Mouse (Mus musculus) CH12.LX (cell line): ENCODE measurements around the gene Sun1. TPM values are rescaled to one million over a fixed set of nuclear protein-coding genes. Genes with fewer than 3 reads are reported as not detected.

ENCODE experiments used
- DNase-seq: peaks from one replicate; pipeline ENCODE4 v3.0.0-alpha.2; 2013; ENCODE audit errors: extremely low read depth
- H3K27ac ChIP-seq: 2 replicates; pipeline ENCODE4 v1.5.1; 2012; ENCODE audit warnings: low read depth, mild to moderate bottlenecking, control low read depth, moderate library complexity; ENCODE audit not compliant: insufficient read depth
- H3K27me3 ChIP-seq: replicated peaks from 2 replicates; pipeline ENCODE3; 2012; ENCODE audit warnings: inconsistent platforms
- H3K36me3 ChIP-seq, 2 experiments: replicated peaks in 1 of 2; 2 replicates each; pipeline versions ENCODE3 to v1.6.1; 2012; ENCODE audit warnings: inconsistent platforms in 1 of 2, low read length in 1 of 2, mild to moderate bottlenecking in 1 of 2, mixed read lengths in 1 of 2, moderate library complexity in 1 of 2; ENCODE audit not compliant: control insufficient read depth in 1 of 2, insufficient read depth in 1 of 2
- H3K4me1 ChIP-seq, 2 experiments: 2 replicates each; pipeline ENCODE4 v1.6.1; 2012; ENCODE audit warnings: inconsistent platforms in 1 of 2, moderate library complexity in 1 of 2; ENCODE audit not compliant: insufficient read depth in 2 of 2, control insufficient read depth in 1 of 2
- H3K4me2 ChIP-seq: 2 replicates; pipeline ENCODE4 v1.6.1; 2012; ENCODE audit warnings: low read depth, mild to moderate bottlenecking, control low read depth; ENCODE audit not compliant: poor library complexity, insufficient read depth, severe bottlenecking
- H3K4me3 ChIP-seq, 3 experiments: fragments of 150-350 bp in 1 of 3; sonication (generic) in 1 of 3; replicated peaks in 1 of 3; 2 replicates each; pipeline versions ENCODE3 to v1.5.1; 2011 to 2012; ENCODE audit warnings: low read depth in 2 of 3, low read length in 2 of 3, mild to moderate bottlenecking in 2 of 3, moderate library complexity in 2 of 3, control low read depth in 1 of 3, improper control_type of control experiment in 1 of 3, inconsistent platforms in 1 of 3, mixed read lengths in 1 of 3; ENCODE audit not compliant: poor library complexity in 1 of 3
- H3K79me2 ChIP-seq: replicated peaks from 2 replicates; pipeline ENCODE4 v1.6.1; 2012; ENCODE audit warnings: mild to moderate bottlenecking, moderate library complexity; ENCODE audit not compliant: control insufficient read depth, poor library complexity, insufficient read depth, severe bottlenecking; ENCODE audit errors: extremely low read depth
- H3K9ac ChIP-seq: 2 replicates; pipeline ENCODE4 v1.6.1; 2012; ENCODE audit warnings: low read depth, mild to moderate bottlenecking, control low read depth, moderate library complexity; ENCODE audit not compliant: insufficient read depth
- H3K9me3 ChIP-seq: replicated peaks from 2 replicates; pipeline ENCODE3; 2012; ENCODE audit warnings: low read length, inconsistent platforms, mixed read lengths
- CHD1 ChIP-seq: IDR thresholded peaks from 2 replicates; pipeline ENCODE4 v1.6.1; 2012; ENCODE audit warnings: low read depth, low read length, improper control_type of control experiment, inconsistent platforms
- CHD2 ChIP-seq: IDR thresholded peaks from 2 replicates; pipeline ENCODE4 v1.6.1; 2011; ENCODE audit warnings: low read length, improper control_type of control experiment
- E2F4 ChIP-seq: IDR thresholded peaks from 2 replicates; pipeline ENCODE4 v1.6.1; 2011; ENCODE audit warnings: low read depth, low read length, improper control_type of control experiment; ENCODE audit not compliant: insufficient replicate concordance
- EP300 ChIP-seq: IDR thresholded peaks from 2 replicates; pipeline ENCODE4 v1.6.1; 2011; ENCODE audit warnings: low read length, improper control_type of control experiment
- GABPA ChIP-seq: IDR thresholded peaks from 2 replicates; pipeline ENCODE4 v1.6.1; 2012; ENCODE audit warnings: low read depth, low read length, improper control_type of control experiment, inconsistent platforms; ENCODE audit not compliant: insufficient replicate concordance
- HCFC1 ChIP-seq: IDR thresholded peaks from 2 replicates; pipeline ENCODE4 v1.6.1; 2012; ENCODE audit warnings: low read depth, mild to moderate bottlenecking, inconsistent platforms, low read length, improper control_type of control experiment
- JUN ChIP-seq: IDR thresholded peaks from 2 replicates; pipeline ENCODE4 v1.6.1; 2011; ENCODE audit warnings: low read depth, mild to moderate bottlenecking, low read length, improper control_type of control experiment, moderate library complexity; ENCODE audit not compliant: insufficient read depth
- MAZ ChIP-seq: IDR thresholded peaks from 2 replicates; pipeline ENCODE4 v1.6.1; 2012; ENCODE audit warnings: low read depth, mild to moderate bottlenecking, inconsistent platforms, low read length, improper control_type of control experiment, moderate library complexity
- MXI1 ChIP-seq: IDR thresholded peaks from 2 replicates; pipeline ENCODE4 v1.6.1; 2011; ENCODE audit warnings: mild to moderate bottlenecking, low read depth, low read length, improper control_type of control experiment
- NELFE ChIP-seq: IDR thresholded peaks from 2 replicates; pipeline ENCODE4 v1.6.1; 2011; ENCODE audit warnings: low read depth, low read length, improper control_type of control experiment
- POLR2A ChIP-seq: IDR thresholded peaks from 2 replicates; pipeline ENCODE4 v1.6.1; 2011; ENCODE audit warnings: low read depth, mild to moderate bottlenecking, improper control_type of control experiment, low read length
- POLR2AphosphoS2 ChIP-seq: IDR thresholded peaks from 2 replicates; pipeline ENCODE4 v1.6.1; 2011; ENCODE audit warnings: low read depth, low read length, improper control_type of control experiment
- RAD21 ChIP-seq: IDR thresholded peaks from 2 replicates; pipeline ENCODE4 v1.6.1; 2011; ENCODE audit warnings: low read depth, mild to moderate bottlenecking, low read length, improper control_type of control experiment, moderate library complexity
- RCOR1 ChIP-seq: conservative IDR thresholded peaks from 2 replicates; pipeline ENCODE4 v1.6.1; 2012; ENCODE audit warnings: low read depth, mild to moderate bottlenecking, inconsistent platforms, low read length, improper control_type of control experiment
- TBP ChIP-seq: conservative IDR thresholded peaks from 2 replicates; pipeline ENCODE4 v1.6.1; 2011; ENCODE audit warnings: low read depth, low read length, improper control_type of control experiment
- USF1 ChIP-seq: IDR thresholded peaks from 2 replicates; pipeline ENCODE4 v1.6.1; 2014; ENCODE audit warnings: low read depth, mild to moderate bottlenecking, inconsistent platforms, low read length, improper control_type of control experiment
- USF2 ChIP-seq: conservative IDR thresholded peaks from 2 replicates; pipeline ENCODE4 v1.6.1; 2011; ENCODE audit warnings: low read depth, low read length, improper control_type of control experiment
- ZKSCAN1 ChIP-seq: IDR thresholded peaks from 2 replicates; pipeline ENCODE4 v1.6.1; 2012; ENCODE audit warnings: low read depth, inconsistent platforms, low read length, improper control_type of control experiment, borderline replicate concordance
- ZNF384 ChIP-seq: IDR thresholded peaks from 2 replicates; pipeline ENCODE4 v1.6.1; 2012; ENCODE audit warnings: low read depth, low read length, improper control_type of control experiment, inconsistent platforms
- dilution Hi-C: fragments of 300-500 bp; cut with MboI; formaldehyde crosslinking; loops from 2 replicates; pipeline ENCODE4 v1.14.3; 2020; ENCODE audit warnings: low sequenced_read_pairs; ENCODE audit not compliant: extremely low pct_unique_long_range_greater_than_20kb, extremely low pct_ligation_motif_present
- in situ Hi-C: fragments of 300-500 bp; cut with MboI; formaldehyde crosslinking; loops from 3 replicates; pipeline ENCODE4 v1.14.3; 2019; ENCODE audit warnings: low sequenced_read_pairs, low pct_ligation_motif_present, low pct_unique_long_range_greater_than_20kb, mixed read lengths
- polyA plus RNA-seq: library from polyadenylated mRNA; unstranded; fragments of >175 nt; gene quantifications from 2 replicates; pipeline ENCODE4 v1.2.1, GENCODE M21; 2012; ENCODE audit warnings: low read depth; ENCODE audit not compliant: insufficient read length
- total RNA-seq, 2 experiments: library from RNA; depleted of rRNA; stranded (reverse); fragments of 300-350 nt in 1 of 2; fragments of >200 nt in 1 of 2; gene quantifications; 2 replicates each; pipeline ENCODE4 v1.2.3; 2012 to 2014

The Sun1 gene
- total and polyA plus RNA-seq, 3 experiments: 10.1 to 18.5 (median 12.9) TPM

DNA sequence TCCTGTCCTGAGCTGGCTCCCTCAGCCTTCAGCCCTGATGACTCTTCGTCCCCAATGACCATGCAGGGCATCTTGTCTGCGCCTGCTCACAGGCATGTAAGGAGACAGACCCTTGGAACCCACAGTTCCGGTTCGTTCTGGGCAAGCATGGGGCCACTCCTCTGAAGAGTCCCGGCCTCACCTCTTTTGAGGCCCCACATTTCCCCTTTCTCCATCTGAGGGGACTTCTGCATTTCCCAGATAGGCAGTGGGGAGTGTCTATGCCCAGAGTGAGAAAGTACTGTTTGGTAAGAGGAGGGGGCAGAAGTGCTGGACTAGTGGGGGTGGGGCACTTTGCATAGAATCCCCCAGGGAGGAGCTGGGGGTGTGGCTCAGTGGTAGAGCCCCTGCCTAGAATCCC lies 86.7 kb downstream of the Sun1 start:
- dilution Hi-C loops (no loop called here), in situ Hi-C loops (no loop called here)
- no peak overlapping the region for H3K9ac ChIP-seq
- H3K4me1 ChIP-seq: peaks cover 56 to 89% of the 10 kb centered on the region in 2 experiments
- no peaks in the 10 kb centered on the region for H3K27me3 ChIP-seq
- DNase-seq: peak; percentile 61
- peaks cover 25% of the 10 kb centered on the region for H3K9me3 ChIP-seq
- H3K4me3 ChIP-seq: no peak overlapping the region
- no peak overlapping the region for H3K4me2 ChIP-seq
- H3K79me2 ChIP-seq: no peaks in the 10 kb centered on the region
- H3K36me3 ChIP-seq: peaks cover 45 to 82% of the 10 kb centered on the region in 2 experiments
- no peak for TF ChIP-seq USF2
- TF ChIP-seq RCOR1: no peak
- no peak for TF ChIP-seq POLR2AphosphoS2
- TF ChIP-seq JUN: no peak
- TF ChIP-seq MAZ: 0 out of 2 replicates have a peak, but pooled peaks have one; percentile 49
- TF ChIP-seq ZNF384: no peak
- TF ChIP-seq CHD1: no peak
- no peak for TF ChIP-seq ZKSCAN1
- peak overlapping the region; percentile 71 for H3K27ac ChIP-seq

- no peaks in the 10 kb centered on the region for H3K79me2 ChIP-seq
- peaks cover 51 to 90% of the 10 kb centered on the region in 2 experiments for H3K4me1 ChIP-seq
- DNase-seq: no peak
- no peak for TF ChIP-seq HCFC1
- no peak for TF ChIP-seq EP300
- no peak for TF ChIP-seq MXI1
- no peak for TF ChIP-seq CHD2
- no peak for TF ChIP-seq POLR2AphosphoS2
- TF ChIP-seq USF1: no peak
- no peak for TF ChIP-seq CHD1
- no peak for TF ChIP-seq E2F4
- no peak for TF ChIP-seq ZKSCAN1
- TF ChIP-seq MAZ: no peak
- TF ChIP-seq TBP: no peak
- TF ChIP-seq RCOR1: no peak
- TF ChIP-seq POLR2A: no peak
- no peak for TF ChIP-seq GABPA
- TF ChIP-seq NELFE: no peak
- TF ChIP-seq RAD21: no peak
- peaks cover 32% of the 10 kb centered on the region for H3K9me3 ChIP-seq
- dilution Hi-C loops (no loop called here), in situ Hi-C loops (no loop called here)
- no peak overlapping the region; the same call in 1 of the 2 replicates for H3K27ac ChIP-seq
- no peak overlapping the region for H3K9ac ChIP-seq
- no peak overlapping the region for H3K4me3 ChIP-seq
- H3K36me3 ChIP-seq: peaks cover 51 to 88% of the 10 kb centered on the region in 2 experiments
- no peaks in the 10 kb centered on the region for H3K27me3 ChIP-seq
- no peak overlapping the region for H3K4me2 ChIP-seq
Observed at GRCm38 (mm10) chr5:139287787-139288186, 87.3 kb downstream of the Sun1 start.
